Mouse (Mus musculus) heart, embryonic 12.5 days (tissue): Measurements from ENCODE around the gene Cox8a. TPM values are rescaled to one million over a fixed set of nuclear protein-coding genes. Genes with fewer than 3 reads are reported as not detected.

Experiments
- ATAC-seq: fragments of 200-750 bp; cut with Nextera tagmentation; 2 replicates; pipeline ENCODE4 v1.8.0; 2017; ENCODE audit warnings: moderate TSS enrichment, moderate library complexity; ENCODE audit not compliant: insufficient number of reproducible peaks, low FRiP score
- H3K27ac ChIP-seq: fragments of 300-500 bp; sonication (generic); 2 replicates; pipeline ENCODE4 v1.5.1; 2016; ENCODE audit warnings: mild to moderate bottlenecking, moderate library complexity; ENCODE audit not compliant: poor library complexity, severe bottlenecking
- H3K27me3 ChIP-seq: fragments of 300-500 bp; sonication (generic); replicated peaks from 2 replicates; pipeline ENCODE4 v1.6.1; 2016; ENCODE audit warnings: mild to moderate bottlenecking, moderate library complexity
- H3K36me3 ChIP-seq: fragments of 300-500 bp; sonication (generic); 2 replicates; pipeline ENCODE4 v1.6.1; 2016; ENCODE audit warnings: mild to moderate bottlenecking, moderate library complexity
- H3K4me1 ChIP-seq: fragments of 300-500 bp; sonication (generic); replicated peaks from 2 replicates; pipeline ENCODE4 v1.6.1; 2016; ENCODE audit warnings: mild to moderate bottlenecking
- H3K4me2 ChIP-seq: fragments of 300-500 bp; sonication (generic); 2 replicates; pipeline ENCODE4 v1.6.1; 2016; ENCODE audit warnings: mild to moderate bottlenecking, moderate library complexity
- H3K4me3 ChIP-seq: fragments of 300-500 bp; sonication (generic); 2 replicates; pipeline ENCODE4 v1.5.1; 2016; ENCODE audit warnings: mild to moderate bottlenecking
- H3K9ac ChIP-seq: fragments of 300-500 bp; sonication (generic); 2 replicates; pipeline ENCODE4 v1.6.1; 2016; ENCODE audit warnings: mild to moderate bottlenecking, moderate library complexity
- H3K9me3 ChIP-seq: fragments of 300-500 bp; sonication (generic); replicated peaks from 2 replicates; pipeline ENCODE4 v1.6.1; 2016; ENCODE audit warnings: mild to moderate bottlenecking, moderate library complexity
- WGBS: fragments of 180-500 bp; shearing (Covaris S2); methylation state at CpG from one replicate; pipeline ENCODE4 v1.1.7; 2016; 5-methylcytosine and 5-hydroxymethylcytosine counted together
- polyA plus RNA-seq: library from polyadenylated mRNA; unstranded; fragments of >200 nt; fragmentation: Nextera tagmentation; extraction: Ambion mirVana; gene quantifications from 2 replicates; pipeline ENCODE4 v1.2.1, GENCODE M21; 2016

The Cox8a gene
- polyA plus RNA-seq, 1 experiment from 2014 or later, result 2,138 TPM

DNA sequence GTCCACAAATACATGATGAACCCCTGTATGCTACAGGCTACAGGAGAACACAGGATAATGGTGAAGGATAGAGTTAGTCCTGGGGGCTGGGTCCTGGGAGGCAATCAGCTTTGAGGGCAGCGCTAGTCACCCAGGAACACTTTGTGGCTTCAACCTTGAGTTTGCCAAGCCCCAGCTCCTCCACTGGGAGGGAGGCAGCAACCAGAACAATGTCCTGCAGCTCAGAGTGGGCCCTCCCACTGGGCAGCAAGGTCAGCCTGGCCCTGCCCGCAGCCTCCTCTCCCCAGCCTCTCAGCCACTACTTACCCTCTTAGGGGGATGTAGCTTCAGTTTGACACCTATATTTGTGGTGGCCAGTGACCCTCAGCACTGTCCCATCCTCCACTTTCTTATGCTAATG is 49.0 kb downstream of the Cox8a start:
- ATAC-seq, result no peak
- WGBS, result 60% methylated on average over 2 of the region's 2 CpGs
- Histone ChIP-seq H3K36me3 (no peaks in the 10 kb centered on the region), H3K4me3 (no peak overlapping the region), H3K4me2 (no peak overlapping the region), H3K27ac (no peak overlapping the region), H3K9ac (no peak overlapping the region), H3K4me1 (peaks cover 45% of the 10 kb centered on the region), H3K9me3 (no peaks in the 10 kb centered on the region), H3K27me3 (peaks cover 68% of the 10 kb centered on the region)

DNA sequence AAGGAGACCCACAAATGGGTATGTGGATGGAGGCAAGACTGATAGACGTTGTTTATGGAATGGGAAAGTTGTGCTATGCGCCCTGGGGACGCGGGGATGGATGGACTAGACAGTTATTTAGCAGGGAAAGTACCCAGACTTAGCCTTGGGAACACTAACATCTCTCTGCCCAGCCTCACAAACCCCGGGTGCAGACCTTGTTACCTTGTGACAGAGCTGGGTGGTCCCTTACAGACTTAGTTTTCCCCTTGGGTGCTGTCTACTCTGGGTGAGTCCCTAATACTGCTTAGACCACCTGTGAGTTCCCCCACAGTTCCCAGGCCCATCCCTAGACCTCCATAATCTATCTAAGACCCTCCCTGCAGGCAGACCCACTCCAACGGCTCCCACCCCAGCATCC is 50.6 kb downstream of the Cox8a start:
- H3K4me1 ChIP-seq, result peaks cover 36% of the 10 kb centered on the region
- no peak overlapping the region for H3K4me3 ChIP-seq
- 14% methylated on average over 6 of the region's 6 CpGs for WGBS
- H3K27me3 ChIP-seq, result peaks cover 80% of the 10 kb centered on the region
- no peaks in the 10 kb centered on the region for H3K9me3 ChIP-seq
- H3K4me2 ChIP-seq, result no peak overlapping the region
- H3K36me3 ChIP-seq, result no peaks in the 10 kb centered on the region
- H3K9ac ChIP-seq, result no peak overlapping the region
- H3K27ac ChIP-seq, result no peak overlapping the region
- ATAC-seq, result no peak

DNA sequence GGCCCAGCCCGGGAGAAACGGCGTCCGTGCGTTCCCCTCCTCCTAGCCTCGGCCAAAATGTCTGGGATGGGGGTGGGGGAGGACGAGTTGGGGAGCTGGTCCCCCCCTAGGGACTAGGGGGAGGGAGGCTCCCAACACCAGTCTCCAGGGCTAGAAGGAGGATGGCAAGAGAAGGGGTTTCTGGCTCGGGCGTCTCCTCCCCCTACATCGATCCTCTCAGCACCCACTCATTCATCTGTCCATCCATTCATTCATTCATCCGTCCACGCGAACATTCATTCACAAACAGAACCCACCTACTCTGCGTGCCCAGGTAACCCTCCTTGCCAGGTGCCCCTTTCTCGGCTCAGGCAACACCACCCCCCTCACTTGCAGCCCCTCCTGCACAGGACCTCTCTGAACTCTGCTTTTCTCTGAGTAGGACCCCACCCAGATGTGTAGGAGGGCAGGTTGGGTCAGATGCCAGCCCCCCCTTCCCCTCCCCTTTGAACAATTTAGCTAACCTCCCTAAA is 51.2 kb downstream of the Cox8a start:
- WGBS, result 2% methylated on average over 15 of the region's 15 CpGs
- H3K4me3 ChIP-seq, result peak overlapping the region; percentile 66
- H3K36me3 ChIP-seq, result no peaks in the 10 kb centered on the region
- peaks cover 84% of the 10 kb centered on the region for H3K27me3 ChIP-seq
- no peaks in the 10 kb centered on the region for H3K9me3 ChIP-seq
- peak overlapping the region; percentile 78 for H3K9ac ChIP-seq
- ATAC-seq, result no peak
- H3K27ac ChIP-seq, result no peak overlapping the region
- H3K4me2 ChIP-seq, result peak overlapping the region; percentile 97
- H3K4me1 ChIP-seq, result peaks cover 30% of the 10 kb centered on the region

DNA sequence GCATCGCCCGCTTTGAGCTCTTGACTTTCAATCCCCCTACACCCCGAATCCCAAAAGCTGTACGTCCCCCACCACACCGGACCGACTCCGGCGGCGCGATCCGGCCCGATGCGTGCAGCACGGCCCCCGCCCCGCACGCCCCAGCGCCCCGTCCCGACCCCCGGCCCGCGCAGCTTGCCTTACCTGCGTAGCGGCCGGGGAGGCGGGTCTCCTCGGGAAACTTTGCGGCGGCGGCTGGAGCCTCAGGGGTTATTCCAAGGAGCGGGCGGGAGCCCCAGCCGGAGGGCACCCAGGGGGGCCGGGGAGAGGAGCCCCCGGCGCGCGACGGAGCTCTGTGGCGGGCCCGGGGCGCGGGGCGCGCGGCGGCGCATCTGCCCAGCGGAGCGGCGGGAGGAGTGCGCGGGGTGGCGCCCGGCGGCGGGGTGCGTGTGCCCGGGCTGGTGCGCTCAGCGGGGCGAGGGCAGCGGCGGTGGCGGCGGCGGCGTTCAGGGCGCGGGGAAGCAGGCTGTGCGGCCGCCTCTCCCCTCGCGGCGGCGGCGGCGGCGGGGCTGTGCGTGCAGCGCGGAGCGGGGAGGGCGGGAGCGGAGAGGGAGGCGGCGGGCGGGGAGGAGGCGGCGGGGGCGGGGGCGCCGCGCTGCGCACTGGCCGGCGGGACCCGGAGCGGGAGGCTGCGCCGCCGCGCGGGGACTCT is 51.8 kb downstream of the Cox8a start:
- peak overlapping the region; percentile 66 for H3K4me3 ChIP-seq
- peak overlapping the region; percentile 78 for H3K9ac ChIP-seq
- peaks cover 30% of the 10 kb centered on the region for H3K4me1 ChIP-seq
- ATAC-seq, result no peak
- no peaks in the 10 kb centered on the region for H3K9me3 ChIP-seq
- peaks cover 90% of the 10 kb centered on the region for H3K27me3 ChIP-seq
- no peak overlapping the region for H3K27ac ChIP-seq
- H3K4me2 ChIP-seq, result peak overlapping the region; percentile 97
- no peaks in the 10 kb centered on the region for H3K36me3 ChIP-seq
- under 1% methylated on average over 68 of the region's 105 CpGs for WGBS

Other genes starting within 250 kb of the Cox8a start
- 194 and 198 TPM in 2 replicates for gene Ppp1r14b, start 242.6 kb downstream of the Cox8a start, polyA plus RNA-seq
- gene Plcb3, start 241.1 kb downstream of the Cox8a start, polyA plus RNA-seq, result 26.6 and 28.9 TPM in 2 replicates
- 73.3 and 81.9 TPM in 2 replicates for gene Fkbp2, start 237.1 kb downstream of the Cox8a start, polyA plus RNA-seq
- 126 and 136 TPM in 2 replicates for gene Vegfb, start 230.0 kb downstream of the Cox8a start, polyA plus RNA-seq
- 32.7 and 33.9 TPM in 2 replicates for gene Dnajc4, start 225.0 kb downstream of the Cox8a start, polyA plus RNA-seq
- gene Nudt22, start 221.5 kb downstream of the Cox8a start, polyA plus RNA-seq, result 22.4 and 23.6 TPM in 2 replicates
- gene Trpt1, start 221.5 kb downstream of the Cox8a start, polyA plus RNA-seq, result 13.3 and 14.3 TPM in 2 replicates
- gene Fermt3, start 198.1 kb downstream of the Cox8a start, polyA plus RNA-seq, result 9.3 and 11.7 TPM in 2 replicates
- 228 and 236 TPM in 2 replicates for gene Stip1, start 177.6 kb downstream of the Cox8a start, polyA plus RNA-seq
- gene Macrod1, start 160.8 kb downstream of the Cox8a start, polyA plus RNA-seq, result 29.0 and 30.0 TPM in 2 replicates
- gene Flrt1, start 111.9 kb downstream of the Cox8a start, polyA plus RNA-seq, result 0.81 and 0.87 TPM in 2 replicates
- 151 and 154 TPM in 2 replicates for gene Otub1, start 11.3 kb downstream of the Cox8a start, polyA plus RNA-seq
- 64.1 and 66.3 TPM in 2 replicates for gene Naa40, start 23.6 kb upstream of the Cox8a start, polyA plus RNA-seq
- 16.3 and 16.5 TPM in 2 replicates for gene Rcor2, start 49.7 kb upstream of the Cox8a start, polyA plus RNA-seq
- gene Mark2, start 124.2 kb upstream of the Cox8a start, polyA plus RNA-seq, result 40.8 and 49.3 TPM in 2 replicates
- 23.5 and 26.4 TPM in 2 replicates for gene Spindoc, start 165.4 kb upstream of the Cox8a start, polyA plus RNA-seq
- gene 2700081O15Rik, start 200.0 kb upstream of the Cox8a start, polyA plus RNA-seq, result 4.6 and 5.3 TPM in 2 replicates